Mouse (Mus musculus) MEL-GATA-1-ER (cell line): ENCODE measurements around the gene Msln.

Source experiments
- DNase-seq: peaks from one replicate; pipeline ENCODE4 v3.0.0-alpha.2; 2012; ENCODE audit warnings: low read depth; ENCODE audit errors: extremely low read depth

The Msln gene

GRCm38 (mm10) chr17:25725264-25725663 lies 28.9 kb downstream of the Msln start:
- no peak for DNase-seq

- no peak for DNase-seq
Measured at GRCm38 (mm10) chr17:25723919-25724318, 30.3 kb downstream of the Msln start.

GRCm38 (mm10) chr17:25723470-25723869 lies 30.7 kb downstream of the Msln start:
- no peak for DNase-seq

- no peak for DNase-seq
Measured at GRCm38 (mm10) chr17:25721476-25721875, 32.7 kb downstream of the Msln start.

GRCm38 (mm10) chr17:25717691-25718090 lies 36.5 kb downstream of the Msln start:
- no peak for DNase-seq

- no peak for DNase-seq
Measured at GRCm38 (mm10) chr17:25716711-25717637, 37.2 kb downstream of the Msln start, which contains the start of gene Gng13. Gene Gng13 (plus strand): TSS chr17:25717171.

GRCm38 (mm10) chr17:25716130-25716529 lies 38.0 kb downstream of the Msln start:
- DNase-seq = no peak

- DNase-seq = no peak
Measured at GRCm38 (mm10) chr17:25715627-25716026, 38.6 kb downstream of the Msln start.

GRCm38 (mm10) chr17:25711136-25711535 lies 43.0 kb downstream of the Msln start:
- DNase-seq = no peak

GRCm38 (mm10) chr17:25709994-25710393 lies 44.2 kb downstream of the Msln start:
- DNase-seq = no peak

- peak; percentile 12 for DNase-seq
Measured at GRCm38 (mm10) chr17:25700863-25701496, 53.2 kb downstream of the Msln start.
